Mouse (Mus musculus) forebrain, embryonic 15.5 days (tissue): ENCODE data around the gene Olfr136. TPM values are rescaled to one million over a fixed set of nuclear protein-coding genes. Genes with fewer than 3 reads are reported as not detected.

Source experiments
- ATAC-seq: fragments of 200-750 bp; cut with Nextera tagmentation; replicated peaks from 2 replicates; pipeline ENCODE4 v1.8.0; 2017; ENCODE audit warnings: mild to moderate bottlenecking, moderate TSS enrichment, moderate library complexity
- H3K27ac ChIP-seq: fragments of 300-500 bp; sonication (generic); replicated peaks from 2 replicates; pipeline ENCODE4 v1.5.1; 2015; ENCODE audit warnings: mild to moderate bottlenecking, inconsistent platforms
- H3K27me3 ChIP-seq: fragments of 300-500 bp; sonication (generic); 2 replicates; pipeline ENCODE4 v1.6.1; 2015; ENCODE audit warnings: inconsistent platforms
- H3K36me3 ChIP-seq: fragments of 300-500 bp; sonication (generic); 2 replicates; pipeline ENCODE4 v1.6.1; 2015; ENCODE audit warnings: mild to moderate bottlenecking, inconsistent platforms
- H3K4me1 ChIP-seq: fragments of 300-500 bp; sonication (generic); 2 replicates; pipeline ENCODE4 v1.6.1; 2015; ENCODE audit warnings: inconsistent platforms
- H3K4me2 ChIP-seq: fragments of 300-500 bp; sonication (generic); replicated peaks from 2 replicates; pipeline ENCODE4 v1.6.1; 2015; ENCODE audit warnings: mild to moderate bottlenecking, inconsistent platforms
- H3K4me3 ChIP-seq: fragments of 300-500 bp; sonication (generic); 2 replicates; pipeline ENCODE4 v1.5.1; 2015; ENCODE audit warnings: mild to moderate bottlenecking, inconsistent platforms
- H3K9ac ChIP-seq: fragments of 300-500 bp; sonication (generic); replicated peaks from 2 replicates; pipeline ENCODE4 v1.6.1; 2015; ENCODE audit warnings: mild to moderate bottlenecking, inconsistent platforms
- H3K9me3 ChIP-seq: fragments of 300-500 bp; sonication (generic); 2 replicates; pipeline ENCODE4 v1.6.1; 2016; ENCODE audit warnings: inconsistent platforms
- polyA plus RNA-seq: library from polyadenylated mRNA; unstranded; fragments of >200 nt; fragmentation: Nextera tagmentation; extraction: Ambion mirVana; gene quantifications from 2 replicates; pipeline ENCODE4 v1.2.1, GENCODE M21; 2015

The Olfr136 gene
- polyA plus RNA-seq, result not detected in 2 replicates

DNA sequence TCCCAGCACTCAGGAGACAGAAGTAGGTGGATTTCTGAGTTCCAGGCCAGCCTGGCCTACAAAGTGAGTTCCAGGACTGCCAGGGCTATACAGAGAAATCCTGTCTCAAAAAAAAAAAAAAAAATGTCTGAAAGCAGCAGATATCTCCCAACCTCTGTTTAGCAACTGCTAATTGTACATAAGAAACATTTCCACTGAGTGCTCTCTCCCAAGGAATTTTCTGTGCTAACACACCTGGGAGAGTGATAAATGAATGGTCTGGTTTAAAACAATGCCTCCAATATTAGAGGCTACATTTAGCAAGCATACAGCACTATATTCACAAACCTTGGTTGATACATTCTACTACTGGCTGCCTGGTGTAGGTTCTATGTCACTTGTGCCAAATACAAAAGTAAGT, at the start of gene Olfr136:
TSS of gene Olfr136 (plus strand) at position 301 of the 400 bp plus-strand sequence.
- H3K9me3 ChIP-seq, result no peaks in the 10 kb centered on the region
- no peak for ATAC-seq
- no peaks in the 10 kb centered on the region for H3K36me3 ChIP-seq
- H3K4me1 ChIP-seq, result no peaks in the 10 kb centered on the region
- H3K4me2 ChIP-seq, result no peak within 1 kb of the TSS
- H3K27ac ChIP-seq, result no peak within 1 kb of the TSS
- no peaks in the 10 kb centered on the region for H3K27me3 ChIP-seq
- no peak within 1 kb of the TSS for H3K9ac ChIP-seq
- H3K4me3 ChIP-seq, result no peak within 1 kb of the TSS

DNA sequence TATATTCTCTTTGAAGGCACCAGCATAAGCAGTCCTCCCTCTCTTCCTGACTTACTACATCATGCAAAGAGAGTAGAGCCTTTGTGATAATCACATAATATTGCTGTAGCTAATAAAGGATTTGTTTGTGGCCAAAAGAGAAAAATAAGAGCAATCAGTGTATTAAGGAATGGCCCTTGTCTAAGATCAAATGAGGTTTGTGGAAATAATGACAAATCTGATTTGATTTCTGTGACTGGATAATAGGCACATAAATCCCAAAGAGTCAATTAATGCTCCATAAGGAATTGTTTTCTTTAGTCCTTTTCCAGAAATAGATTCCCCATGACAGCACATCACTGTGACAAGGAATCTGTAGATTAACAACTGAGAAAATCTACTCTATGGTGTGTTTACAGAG, 22.2 kb upstream of the Olfr136 start, which contains the start of gene Olfr137:
TSS of gene Olfr137 (minus strand) at position 101 of the 400 bp plus-strand sequence.
- Histone ChIP-seq H3K36me3 (no peaks in the 10 kb centered on the region), H3K9me3 (peaks cover 11% of the 10 kb centered on the region; the same call in 1 of the 2 replicates), H3K27me3 (no peaks in the 10 kb centered on the region), H3K4me1 (no peaks in the 10 kb centered on the region), H3K4me3 (no peak within 1 kb of the TSS), H3K4me2 (no peak within 1 kb of the TSS), H3K27ac (no peak within 1 kb of the TSS), H3K9ac (no peak within 1 kb of the TSS)
- ATAC-seq, result no peak

Other genes with a start within 250 kb of the Olfr136 start
- not detected in 2 replicates for gene Olfr131, start 241.1 kb upstream of the Olfr136 start, polyA plus RNA-seq
- not detected in 2 replicates for gene Olfr132, start 195.3 kb upstream of the Olfr136 start, polyA plus RNA-seq
- not detected in 2 replicates for gene Olfr133, start 184.6 kb upstream of the Olfr136 start, polyA plus RNA-seq
- gene Olfr134, start 158.4 kb upstream of the Olfr136 start, polyA plus RNA-seq, result not detected in 2 replicates
- gene Olfr135, start 125.5 kb upstream of the Olfr136 start, polyA plus RNA-seq, result not detected in 2 replicates
- not detected in 2 replicates for gene Olfr138, start 68.8 kb upstream of the Olfr136 start, polyA plus RNA-seq
- not detected in 2 replicates for gene Olfr137, start 22.3 kb upstream of the Olfr136 start, polyA plus RNA-seq
- gene Esp36, start 90.4 kb downstream of the Olfr136 start, polyA plus RNA-seq, result not detected in 2 replicates
- not detected in 2 replicates for gene Esp34, start 224.4 kb downstream of the Olfr136 start, polyA plus RNA-seq